9 mouse cellular contexts compared by ENCODE assay signal in genomic region chr17:27032869-27033268, GRCm38 (mm10). TPM values are rescaled to one million over a fixed set of nuclear protein-coding genes. Genes with fewer than 3 reads are reported as not detected.
DNase-seq lines count a peak whose midpoint lies in the region; ATAC-seq and TF ChIP-seq lines count a peak whose summit lies in the region.
"Had no signal": no experiment of that assay in that cellular context is flagged by ENCODE, and none has a peak within 500 bp of the region (broad histone marks: within the 10 kb centered on the region; RNA-seq: fewer than 3 reads in every experiment).

No protein-coding gene starts in this region.

- peaks cover 2% of the 10 kb centered on the region for H3K4me1 ChIP-seq in heart, adult 2 months (ENCODE audit: control insufficient read depth, insufficient read depth, low read length)
- H3K4me1 ChIP-seq in liver, adult 2 months (ENCODE audit: control insufficient read depth, insufficient read depth, low read length) = peaks cover 2% of the 10 kb centered on the region; the same call in 1 of the 2 replicates
- peaks cover 8% of the 10 kb centered on the region; the same call in 1 of the 2 replicates for H3K4me1 ChIP-seq in stomach, embryonic 16.5 days (ENCODE audit: control insufficient read depth, insufficient read depth, low read length)

- no peaks in the 10 kb centered on the region for H3K27me3 ChIP-seq in heart, adult 2 months (ENCODE audit: control insufficient read depth, insufficient read depth, low read length)
- H3K27me3 ChIP-seq in liver, adult 2 months (ENCODE audit: control insufficient read depth, insufficient read depth, low read length) = no peaks in the 10 kb centered on the region
- no peaks in the 10 kb centered on the region for H3K27me3 ChIP-seq in stomach, embryonic 16.5 days (ENCODE audit: control insufficient read depth, insufficient read depth, low read length)

- peak; percentile 95 for TF ChIP-seq CTCF in heart, adult 2 months (IDR thresholded peaks at IDR 0.05)
- peak; percentile 91 for TF ChIP-seq CTCF in liver, adult 2 months (IDR thresholded peaks at IDR 0.05; ENCODE audit: low read depth, low read length)

- WGBS in heart, adult 2 months = under 1% methylated on average over 14 of the region's 14 CpGs
- WGBS in liver, adult 2 months = 2% methylated on average over 14 of the region's 14 CpGs
- under 1% methylated on average over 14 of the region's 14 CpGs for WGBS in stomach, embryonic 16.5 days

- peak; percentile 91 for DNase-seq in 3T3-L1 (ENCODE audit: low read depth, low spot score)
- DNase-seq in adrenal gland, adult 18-20 months (ENCODE audit: low spot score in 2 of 2) = peak; percentile 80 to 86
- peak; percentile 90 for DNase-seq in embryo, embryonic 11 days
- DNase-seq in heart, adult 2 months = peak; percentile 75 to 86
- peak; percentile 84 for DNase-seq in kidney, adult 18-20 months
- DNase-seq in liver, adult 2 months (ENCODE audit: extremely low read depth, low read depth, low spot score) = peak; percentile 50
- peak; percentile 70 to 76 for DNase-seq in natural killer cell, adult 2 months (ENCODE audit: low spot score in 2 of 2)

- H3K4me2 ChIP-seq in stomach, embryonic 16.5 days (ENCODE audit: low read depth, low read length) = peak overlapping the region; percentile 7; the same call in 1 of the 2 replicates

- H3K27ac ChIP-seq in heart, adult 2 months = no peak overlapping the region
- H3K27ac ChIP-seq in liver, adult 2 months (replicated peaks; ENCODE audit: insufficient read depth, low read depth, low read length) = no peak overlapping the region
- H3K27ac ChIP-seq in stomach, embryonic 16.5 days (ENCODE audit: low read length) = no peak overlapping the region

- TF ChIP-seq EP300 in heart, adult 2 months (IDR thresholded peaks at IDR 0.05; ENCODE audit: insufficient read depth, low read depth, low read length) = 0 out of 2 replicates have a peak, but pooled peaks have one; percentile 71

- no peaks in the 10 kb centered on the region for H3K9me3 ChIP-seq in stomach, embryonic 16.5 days (replicated peaks; ENCODE audit: control insufficient read depth, low read length)

- no peaks in the 10 kb centered on the region for H3K36me3 ChIP-seq in heart, adult 2 months (ENCODE audit: control insufficient read depth, insufficient read depth, low read length)
- no peaks in the 10 kb centered on the region for H3K36me3 ChIP-seq in liver, adult 2 months (ENCODE audit: control insufficient read depth, insufficient read depth, low read length)
- H3K36me3 ChIP-seq in stomach, embryonic 16.5 days (ENCODE audit: control insufficient read depth, insufficient read depth, low read length) = no peaks in the 10 kb centered on the region

- intact Hi-C loops in heart, adult 2 months (cut with DNase I) = loop anchor here (1.0 to 5.0 kb wide), 4 partner anchors 24 to 159 kb away; partner anchors contain the start of gene Itpr3

- TF ChIP-seq POLR2A in heart, adult 2 months (IDR thresholded peaks at IDR 0.05; ENCODE audit: insufficient read depth, low read depth, low read length) = no peak
- no peak for TF ChIP-seq POLR2A in liver, adult 2 months (IDR thresholded peaks at IDR 0.05; ENCODE audit: extremely low read depth, insufficient read depth, low read length)

- H3K79me2 ChIP-seq in heart, adult 2 months (replicated peaks; ENCODE audit: control insufficient read depth, insufficient read depth, low read length) = no peaks in the 10 kb centered on the region
- no peaks in the 10 kb centered on the region for H3K79me2 ChIP-seq in liver, adult 2 months (ENCODE audit: control insufficient read depth, insufficient read depth, low read length)

- peak overlapping the region; percentile 8; the same call in 1 of the 2 replicates for H3K4me3 ChIP-seq in heart, adult 2 months
- no peak overlapping the region for H3K4me3 ChIP-seq in liver, adult 2 months (ENCODE audit: insufficient read depth, low read depth, low read length)
- no peak overlapping the region for H3K4me3 ChIP-seq in stomach, embryonic 16.5 days (replicated peaks; ENCODE audit: low read length)
- H3K4me3 ChIP-seq: erythroblast, embryonic 14.5 days had no signal

- peak; percentile 49; the same call in 1 of the 2 replicates for ATAC-seq in stomach, embryonic 16.5 days (ENCODE audit: insufficient read depth, low FRiP score)

- H3K9ac ChIP-seq in heart, adult 2 months (ENCODE audit: low read depth, low read length) = peak overlapping the region; percentile 35; the same call in 1 of the 2 replicates
- H3K9ac ChIP-seq in liver, adult 2 months (ENCODE audit: low read depth, low read length) = no peak overlapping the region
- H3K9ac ChIP-seq in stomach, embryonic 16.5 days (ENCODE audit: low read length) = no peak overlapping the region

RNA-seq across cellular contexts. Expression of gene Bak1, which starts 4.1 kb away (rescaled TPM):
- total RNA-seq in adrenal gland, adult 18-20 months (2021) = 10 to 100 TPM; 27.2 to 31.0 TPM
- 10 to 100 TPM; 15.0 to 16.9 TPM for total RNA-seq in heart, adult 2 months (2021)
- polyA plus RNA-seq in heart, adult 2 months (2012; rRNA removed) = 35.0 and 35.9 TPM in 2 replicates
- total RNA-seq in liver, adult 2 months (2014; rRNA removed) = 5.1 and 5.6 TPM in 2 replicates
- polyA plus RNA-seq in liver, adult 2 months (2012; rRNA removed) = 21.6 and 23.1 TPM in 2 replicates
- polyA plus RNA-seq in stomach, embryonic 16.5 days (2015; fragmentation: Nextera tagmentation; extraction: Ambion mirVana) = 6.7 and 7.0 TPM in 2 replicates

RNA-seq across cellular contexts. Expression of gene Itpr3, which starts 24.2 kb away (rescaled TPM):
- total RNA-seq in adrenal gland, adult 18-20 months (2021) = 1 to 10 TPM; 5.5 to 6.2 TPM
- total RNA-seq in heart, adult 2 months (2021) = 1 to 10 TPM; 4.6 to 6.2 TPM
- 3.4 and 6.7 TPM in 2 replicates for polyA plus RNA-seq in heart, adult 2 months (2012; rRNA removed)
- total RNA-seq in liver, adult 2 months (2014; rRNA removed) = 1.1 and 1.5 TPM in 2 replicates
- 0.76 and 1.0 TPM in 2 replicates for polyA plus RNA-seq in liver, adult 2 months (2012; rRNA removed)
- 15.0 and 16.7 TPM in 2 replicates for polyA plus RNA-seq in stomach, embryonic 16.5 days (2015; fragmentation: Nextera tagmentation; extraction: Ambion mirVana)

RNA-seq across cellular contexts. Expression of gene Zbtb9, which starts 59.9 kb away (rescaled TPM):
- total RNA-seq in adrenal gland, adult 18-20 months (2021) = 1 to 10 TPM; 6.4 to 8.0 TPM
- total RNA-seq in heart, adult 2 months (2021) = 1 to 10 TPM; 1.5 to 3.5 TPM
- polyA plus RNA-seq in heart, adult 2 months (2012; rRNA removed) = 2.4 and 2.8 TPM in 2 replicates
- total RNA-seq in liver, adult 2 months (2014; rRNA removed) = 3.3 and 4.1 TPM in 2 replicates
- 3.6 and 4.6 TPM in 2 replicates for polyA plus RNA-seq in liver, adult 2 months (2012; rRNA removed)
- 14.1 and 14.8 TPM in 2 replicates for polyA plus RNA-seq in stomach, embryonic 16.5 days (2015; fragmentation: Nextera tagmentation; extraction: Ambion mirVana)
